Mouse (Mus musculus) forebrain, embryonic 14.5 days (tissue): ENCODE results near the gene Gabra5. TPM values are rescaled to one million over a fixed set of nuclear protein-coding genes. Genes with fewer than 3 reads are reported as not detected.

Experiments used
- ATAC-seq: fragments of 200-750 bp; cut with Nextera tagmentation; 2 replicates; pipeline ENCODE4 v1.8.0; 2017; ENCODE audit warnings: mild to moderate bottlenecking, moderate library complexity
- DNase-seq: peaks from one replicate; pipeline ENCODE4 v3.0.0-alpha.2; 2015; ENCODE audit warnings: low spot score
- H3K27ac ChIP-seq: fragments of 300-500 bp; sonication (generic); 2 replicates; pipeline ENCODE4 v1.5.1; 2014; ENCODE audit warnings: low read depth, mild to moderate bottlenecking, control low read depth, low read length, moderate library complexity
- H3K27me3 ChIP-seq: fragments of 300-500 bp; sonication (generic); replicated peaks from 2 replicates; pipeline ENCODE4 v1.6.1; 2014; ENCODE audit warnings: low read length, control low read depth, mixed read lengths; ENCODE audit not compliant: control insufficient read depth, insufficient read depth
- H3K36me3 ChIP-seq: fragments of 300-500 bp; sonication (generic); 2 replicates; pipeline ENCODE4 v1.6.1; 2014; ENCODE audit warnings: low read length, control low read depth; ENCODE audit not compliant: control insufficient read depth, insufficient read depth
- H3K4me1 ChIP-seq: fragments of 300-500 bp; sonication (generic); 2 replicates; pipeline ENCODE4 v1.6.1; 2014; ENCODE audit warnings: antibody characterized with exemption, low read length, control low read depth; ENCODE audit not compliant: control insufficient read depth, insufficient read depth
- H3K4me2 ChIP-seq: fragments of 300-500 bp; sonication (generic); 2 replicates; pipeline ENCODE4 v1.6.1; 2014; ENCODE audit warnings: mild to moderate bottlenecking, control low read depth, low read length
- H3K4me3 ChIP-seq: fragments of 300-500 bp; sonication (generic); 2 replicates; pipeline ENCODE4 v1.5.1; 2014; ENCODE audit warnings: low read depth, low read length, control low read depth
- H3K9ac ChIP-seq: fragments of 300-500 bp; sonication (generic); 2 replicates; pipeline ENCODE4 v1.6.1; 2014; ENCODE audit warnings: mild to moderate bottlenecking, low read length, control low read depth, moderate library complexity
- H3K9me3 ChIP-seq: fragments of 300-500 bp; sonication (generic); replicated peaks from 2 replicates; pipeline ENCODE4 v1.6.1; 2016; ENCODE audit warnings: low read length, control low read depth, mixed read lengths; ENCODE audit not compliant: control insufficient read depth
- WGBS: fragments of 180-500 bp; shearing (Covaris S2); extraction: QIAGEN DNeasy Blood & Tissue Kit; methylation state at CpG from one replicate; pipeline ENCODE4 v1.1.7; 2014; 5-methylcytosine and 5-hydroxymethylcytosine counted together
- polyA plus RNA-seq: library from polyadenylated mRNA; unstranded; fragments of >200 nt; fragmentation: Nextera tagmentation; extraction: Ambion mirVana; gene quantifications from 2 replicates; pipeline ENCODE4 v1.2.1, GENCODE M21; 2014

Gene Gabra5
- 24.1 and 29.6 TPM in 2 replicates for polyA plus RNA-seq

GRCm38 (mm10) chr7:57509681-57510141 lies at the start of gene Gabra5:
TSS of gene Gabra5 (minus strand) at chr7:57510059.
- Histone ChIP-seq H3K9ac (peak within 1 kb of the TSS; percentile 60), H3K27ac (no peak within 1 kb of the TSS), H3K27me3 (peaks cover 35% of the 10 kb centered on the region), H3K9me3 (no peaks in the 10 kb centered on the region), H3K4me1 (no peaks in the 10 kb centered on the region), H3K4me2 (peak within 1 kb of the TSS; percentile 74), H3K4me3 (peak within 1 kb of the TSS; percentile 47), H3K36me3 (no peaks in the 10 kb centered on the region)
- under 1% methylated on average over 59 of the region's 59 CpGs for WGBS
- peak; percentile 72 for DNase-seq
- peak; percentile 85 for ATAC-seq

GRCm38 (mm10) chr7:57538565-57538964 lies 28.7 kb upstream of the Gabra5 start:
- peak; percentile 48; the same call in 1 of the 2 replicates for ATAC-seq
- Histone ChIP-seq H3K36me3 (no peaks in the 10 kb centered on the region), H3K9ac (no peak overlapping the region), H3K4me2 (no peak overlapping the region), H3K27me3 (no peaks in the 10 kb centered on the region), H3K4me3 (no peak overlapping the region), H3K4me1 (no peaks in the 10 kb centered on the region), H3K27ac (no peak overlapping the region), H3K9me3 (no peaks in the 10 kb centered on the region)
- WGBS, result 22% methylated on average over 7 of the region's 7 CpGs
- peak; percentile 44 for DNase-seq

GRCm38 (mm10) chr7:57532676-57533075 lies 22.8 kb upstream of the Gabra5 start:
- H3K27ac ChIP-seq, result no peak overlapping the region
- no peaks in the 10 kb centered on the region for H3K36me3 ChIP-seq
- DNase-seq, result no peak
- H3K4me3 ChIP-seq, result no peak overlapping the region
- no peaks in the 10 kb centered on the region for H3K4me1 ChIP-seq
- no peak overlapping the region for H3K9ac ChIP-seq
- 92% methylated on average over 10 of the region's 10 CpGs for WGBS
- no peak overlapping the region for H3K4me2 ChIP-seq
- ATAC-seq, result no peak
- H3K9me3 ChIP-seq, result no peaks in the 10 kb centered on the region
- no peaks in the 10 kb centered on the region for H3K27me3 ChIP-seq

DNA sequence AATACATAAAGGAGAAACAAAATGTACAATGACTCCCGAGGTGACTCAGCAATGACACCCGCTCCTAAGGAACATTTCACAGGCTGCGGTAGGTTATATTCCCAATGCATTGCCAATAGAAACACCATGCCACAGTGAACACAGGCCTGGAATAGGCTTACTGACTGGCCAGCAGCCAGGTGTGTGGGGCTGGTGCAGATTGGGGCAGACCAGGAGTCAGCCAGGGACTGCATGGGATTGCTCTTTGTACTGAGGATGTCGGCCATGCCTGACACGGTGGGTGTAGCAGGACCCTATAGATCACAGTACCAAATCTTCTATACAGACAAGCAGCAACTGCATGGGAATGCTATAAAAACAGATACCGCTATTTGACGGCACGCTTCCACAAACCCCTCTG lies 20.1 kb upstream of the Gabra5 start:
- H3K4me2 ChIP-seq, result no peak overlapping the region
- ATAC-seq, result no peak
- H3K27ac ChIP-seq, result no peak overlapping the region
- no peak overlapping the region for H3K4me3 ChIP-seq
- no peaks in the 10 kb centered on the region for H3K36me3 ChIP-seq
- no peak for DNase-seq
- no peaks in the 10 kb centered on the region for H3K27me3 ChIP-seq
- 89% methylated on average over 8 of the region's 8 CpGs for WGBS
- H3K9me3 ChIP-seq, result no peaks in the 10 kb centered on the region
- no peak overlapping the region for H3K9ac ChIP-seq
- H3K4me1 ChIP-seq, result no peaks in the 10 kb centered on the region

DNA sequence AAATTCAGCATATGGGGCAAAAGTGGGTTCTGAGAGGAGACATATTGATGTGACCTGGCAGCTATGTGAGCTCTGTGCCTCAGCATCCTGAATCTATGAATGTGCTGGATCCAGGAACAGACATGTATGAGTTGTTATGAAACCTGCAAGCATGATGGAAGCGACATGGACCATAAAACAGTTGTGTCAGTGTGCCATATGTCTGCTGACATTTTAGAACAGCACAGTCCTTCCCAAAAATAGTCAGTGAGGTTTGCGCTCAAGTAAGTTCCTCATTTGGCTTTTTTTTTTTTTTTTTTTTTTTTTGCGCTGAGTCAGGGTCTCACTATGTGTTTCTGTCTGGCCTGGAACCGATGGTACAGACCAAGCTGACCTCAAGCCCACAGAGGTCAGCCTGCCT lies 19.6 kb upstream of the Gabra5 start:
- H3K36me3 ChIP-seq, result no peaks in the 10 kb centered on the region
- H3K27ac ChIP-seq, result no peak overlapping the region
- H3K9me3 ChIP-seq, result no peaks in the 10 kb centered on the region
- H3K4me2 ChIP-seq, result no peak overlapping the region
- no peak overlapping the region for H3K4me3 ChIP-seq
- no peak for DNase-seq
- no peaks in the 10 kb centered on the region for H3K4me1 ChIP-seq
- WGBS, result 88% methylated on average over 4 of the region's 4 CpGs
- no peak overlapping the region for H3K9ac ChIP-seq
- no peaks in the 10 kb centered on the region for H3K27me3 ChIP-seq
- ATAC-seq, result no peak

GRCm38 (mm10) chr7:57512955-57513354 lies 3.1 kb upstream of the Gabra5 start:
- Histone ChIP-seq H3K4me1 (no peaks in the 10 kb centered on the region), H3K4me3 (no peak overlapping the region), H3K36me3 (no peaks in the 10 kb centered on the region), H3K9ac (no peak overlapping the region), H3K4me2 (no peak overlapping the region), H3K9me3 (no peaks in the 10 kb centered on the region), H3K27ac (no peak overlapping the region), H3K27me3 (peaks cover 26% of the 10 kb centered on the region)
- WGBS, result 26% methylated on average over 3 of the region's 3 CpGs
- ATAC-seq (no peak), DNase-seq (peak; percentile 79)

GRCm38 (mm10) chr7:57508860-57509632 lies 813 bp downstream of the Gabra5 start:
- peaks cover 35% of the 10 kb centered on the region for H3K27me3 ChIP-seq
- DNase-seq, result peak; percentile 29
- under 1% methylated on average over 70 of the region's 72 CpGs for WGBS
- peak overlapping the region; percentile 60 for H3K9ac ChIP-seq
- H3K9me3 ChIP-seq, result no peaks in the 10 kb centered on the region
- no peak overlapping the region for H3K27ac ChIP-seq
- H3K36me3 ChIP-seq, result no peaks in the 10 kb centered on the region
- H3K4me2 ChIP-seq, result peak overlapping the region; percentile 74
- peak overlapping the region; percentile 47 for H3K4me3 ChIP-seq
- no peaks in the 10 kb centered on the region for H3K4me1 ChIP-seq
- ATAC-seq, result peak; percentile 66

GRCm38 (mm10) chr7:57502809-57503208 lies 7.0 kb downstream of the Gabra5 start:
- no peak overlapping the region for H3K9ac ChIP-seq
- no peak overlapping the region for H3K4me2 ChIP-seq
- H3K9me3 ChIP-seq, result no peaks in the 10 kb centered on the region
- H3K36me3 ChIP-seq, result no peaks in the 10 kb centered on the region
- no peak overlapping the region for H3K4me3 ChIP-seq
- 71% methylated on average over 4 of the region's 4 CpGs for WGBS
- H3K27me3 ChIP-seq, result peaks cover 8% of the 10 kb centered on the region
- H3K27ac ChIP-seq, result no peak overlapping the region
- ATAC-seq (no peak), DNase-seq (no peak)
- H3K4me1 ChIP-seq, result no peaks in the 10 kb centered on the region

GRCm38 (mm10) chr7:57491795-57492194 lies 18.1 kb downstream of the Gabra5 start:
- 72% methylated on average over 4 of the region's 4 CpGs for WGBS
- Histone ChIP-seq H3K36me3 (no peaks in the 10 kb centered on the region), H3K27me3 (no peaks in the 10 kb centered on the region), H3K4me3 (no peak overlapping the region), H3K9ac (no peak overlapping the region), H3K4me1 (no peaks in the 10 kb centered on the region), H3K4me2 (no peak overlapping the region), H3K27ac (no peak overlapping the region), H3K9me3 (no peaks in the 10 kb centered on the region)
- ATAC-seq (peak; percentile 23; the same call in 1 of the 2 replicates), DNase-seq (peak; percentile 65)
